Mouse (Mus musculus) kidney, postnatal 14 days (tissue): ENCODE data around the gene Samsn1.
A peak's percentile ranks its signal among the peaks of the same experiment; 100 is the strongest.

Source experiments
- DNase-seq: peaks from one replicate; pipeline ENCODE4 v3.0.0; 2022; ENCODE audit warnings: mixed read lengths

Gene Samsn1

DNA sequence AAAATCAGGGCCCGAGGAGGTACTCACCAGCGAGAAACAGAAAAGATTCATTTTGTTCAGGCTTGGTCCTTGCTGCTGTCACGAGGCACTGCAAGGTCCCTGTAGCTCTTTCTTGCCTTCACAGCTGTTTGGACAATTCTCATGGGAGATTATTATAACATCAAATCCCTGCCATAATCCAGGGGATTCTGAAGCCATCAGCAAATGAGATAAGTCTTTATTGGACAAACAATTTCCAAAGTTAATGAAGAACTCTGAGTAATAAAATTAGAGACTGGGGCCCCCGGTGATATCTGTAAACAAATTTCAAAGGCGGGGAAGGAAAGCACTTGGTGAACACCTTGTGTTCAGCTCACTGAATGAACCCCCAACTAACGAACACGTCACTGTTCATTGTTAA, at the start of gene Samsn1:
Samsn1 (minus strand) TSS at position 101 of the 400 bp plus-strand sequence.
- no peak for DNase-seq

DNA sequence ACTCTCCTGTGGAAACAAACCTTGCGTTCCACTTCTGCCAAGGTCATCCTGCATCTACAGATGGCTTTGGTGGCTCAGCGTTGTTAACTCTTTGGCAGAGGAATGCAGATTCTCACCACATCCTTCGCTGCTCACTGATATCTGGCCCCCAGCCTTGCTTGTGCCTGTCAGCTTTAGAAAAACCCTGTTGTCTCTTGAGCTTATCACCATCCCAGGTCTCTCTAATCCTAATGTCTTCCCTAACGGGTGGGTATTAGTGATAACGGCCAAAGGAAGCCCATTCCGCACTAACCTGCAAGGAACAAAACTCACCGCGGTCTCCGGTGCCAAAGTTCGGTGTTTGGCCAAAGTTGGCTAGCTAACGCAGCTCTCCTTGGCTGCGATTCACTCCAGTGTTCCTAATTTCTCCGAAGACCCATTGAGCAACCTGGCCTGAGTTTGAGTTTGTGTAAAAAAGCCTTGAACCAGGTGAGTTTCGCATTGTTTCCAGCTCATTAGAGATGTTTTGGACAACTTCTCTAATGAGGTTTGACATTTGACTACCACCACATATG, 44.1 kb upstream of the Samsn1 start:
- no peak for DNase-seq

DNA sequence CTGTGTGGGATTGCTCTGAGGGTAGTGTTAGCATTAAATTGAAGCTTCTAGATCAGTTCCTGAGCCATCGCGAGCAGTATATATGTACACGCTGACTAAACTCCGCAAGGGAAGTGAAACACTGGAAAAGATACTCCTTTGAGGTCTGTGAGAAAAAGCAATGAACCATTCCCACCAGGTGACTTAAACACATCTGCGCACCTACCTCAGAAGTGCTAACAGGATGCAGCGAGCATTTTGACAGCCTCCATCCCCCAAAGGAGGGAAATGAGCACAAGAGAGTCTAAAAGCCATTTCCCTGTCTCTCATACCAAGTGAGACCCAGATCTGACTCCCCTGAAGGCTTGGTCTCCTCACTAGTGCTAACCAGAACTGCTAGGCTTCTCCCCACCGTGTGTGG, 32.9 kb upstream of the Samsn1 start:
- DNase-seq = no peak

DNA sequence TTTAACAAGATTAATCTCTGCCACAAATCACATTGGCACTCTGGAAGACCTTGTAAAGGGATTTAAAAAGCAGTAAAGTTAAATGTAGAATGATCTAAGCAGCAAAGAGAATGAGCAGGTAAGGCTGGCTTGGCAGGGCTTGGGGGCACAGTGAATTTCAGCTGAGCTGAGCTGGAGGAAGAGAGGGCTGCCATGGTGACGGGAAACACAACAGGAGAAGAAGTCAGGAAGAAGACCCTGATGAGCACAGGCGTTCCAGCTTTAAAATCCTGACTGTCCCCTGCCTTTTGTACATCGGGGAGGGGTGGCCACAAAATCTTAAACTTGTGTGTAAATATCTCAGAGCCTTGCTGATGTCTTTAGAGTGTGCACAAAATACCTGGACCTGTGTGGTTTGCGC, 32.0 kb upstream of the Samsn1 start:
- DNase-seq = no peak

DNA sequence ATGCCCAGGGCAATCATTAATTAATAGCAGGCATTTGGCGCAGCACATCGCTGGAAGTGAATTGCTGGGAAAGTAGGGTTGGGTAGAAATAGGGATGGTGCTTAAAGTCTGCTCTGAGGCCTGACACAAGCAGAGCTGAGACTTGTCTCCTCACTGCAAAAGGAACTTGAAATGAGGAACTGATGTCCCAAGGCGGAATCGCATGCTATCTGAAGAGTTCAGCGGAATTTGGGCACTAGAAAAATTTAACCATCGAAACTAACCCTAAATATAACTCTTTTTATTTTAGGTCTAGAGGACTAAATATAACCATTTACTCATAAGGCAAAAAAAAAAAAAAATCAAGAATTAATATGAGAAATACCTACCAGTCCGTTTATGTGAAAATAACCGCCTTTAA, 31.5 kb upstream of the Samsn1 start:
- DNase-seq = no peak

DNA sequence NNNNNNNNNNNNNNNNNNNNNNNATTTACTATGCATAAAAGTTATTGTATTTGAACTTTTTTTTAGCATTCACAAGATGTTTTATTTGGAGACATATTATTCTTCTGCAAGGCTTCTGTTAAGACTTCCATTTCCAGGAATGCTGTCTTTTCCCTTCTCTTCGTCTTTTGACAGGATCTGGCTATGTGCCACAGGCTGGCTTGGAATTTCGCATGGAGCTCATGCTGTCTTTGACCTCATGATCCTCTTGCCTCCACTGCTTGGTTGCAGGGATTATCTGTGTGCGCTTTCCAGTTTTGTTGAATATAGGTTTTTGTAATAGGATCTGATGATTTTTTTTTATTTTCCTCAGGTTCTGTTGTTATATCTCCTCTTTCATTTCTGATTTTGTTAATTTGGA, 25.0 kb upstream of the Samsn1 start:
- DNase-seq = no peak

DNA sequence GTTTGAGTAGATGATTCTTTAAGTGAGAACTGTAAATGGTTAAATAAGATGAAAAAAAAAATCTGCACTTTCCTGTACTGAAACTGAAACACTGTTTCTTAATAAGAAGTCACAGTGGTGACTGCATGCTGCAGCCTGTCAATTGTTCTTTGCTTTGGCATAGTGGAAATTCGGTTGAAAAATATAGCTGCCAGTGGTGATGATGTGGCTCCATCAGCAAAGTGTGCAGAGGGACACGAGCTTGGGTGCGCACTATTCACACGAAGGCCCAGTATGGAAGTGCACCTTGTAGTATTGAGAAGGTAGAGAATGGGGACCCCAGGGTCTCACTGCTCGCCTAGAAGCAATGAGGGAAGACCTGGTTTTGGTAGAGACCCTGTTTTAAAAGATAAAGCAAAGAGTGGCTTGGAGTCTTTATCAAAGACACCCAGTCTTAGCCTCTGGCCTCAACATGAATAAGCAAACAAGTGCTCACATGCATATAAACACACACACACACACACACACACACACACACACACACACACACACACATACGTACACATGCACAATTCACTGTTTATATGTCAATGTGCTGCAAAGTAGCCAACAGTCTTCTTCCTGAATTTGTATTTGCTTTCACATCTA, 18.4 kb upstream of the Samsn1 start:
- DNase-seq = no peak

DNA sequence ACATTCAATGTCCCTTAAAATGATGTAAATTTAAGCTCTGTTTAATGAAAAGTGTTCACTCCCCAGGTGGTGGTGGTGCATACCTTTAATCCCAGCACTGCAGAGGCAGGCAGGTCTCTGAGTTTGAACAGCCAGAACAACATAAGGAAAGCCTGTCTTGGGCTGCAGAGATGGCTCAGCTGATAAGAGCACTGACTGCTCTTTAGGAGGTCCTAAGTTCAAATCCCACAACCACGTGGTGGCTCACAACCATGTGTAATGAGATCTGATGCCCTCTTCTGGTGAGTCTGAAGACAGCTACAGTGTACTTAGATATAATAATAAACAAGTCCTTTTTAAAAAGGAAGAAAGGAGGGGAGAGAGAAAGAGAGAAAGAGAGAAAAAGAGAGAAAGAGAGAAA, 2.9 kb downstream of the Samsn1 start:
- no peak for DNase-seq

DNA sequence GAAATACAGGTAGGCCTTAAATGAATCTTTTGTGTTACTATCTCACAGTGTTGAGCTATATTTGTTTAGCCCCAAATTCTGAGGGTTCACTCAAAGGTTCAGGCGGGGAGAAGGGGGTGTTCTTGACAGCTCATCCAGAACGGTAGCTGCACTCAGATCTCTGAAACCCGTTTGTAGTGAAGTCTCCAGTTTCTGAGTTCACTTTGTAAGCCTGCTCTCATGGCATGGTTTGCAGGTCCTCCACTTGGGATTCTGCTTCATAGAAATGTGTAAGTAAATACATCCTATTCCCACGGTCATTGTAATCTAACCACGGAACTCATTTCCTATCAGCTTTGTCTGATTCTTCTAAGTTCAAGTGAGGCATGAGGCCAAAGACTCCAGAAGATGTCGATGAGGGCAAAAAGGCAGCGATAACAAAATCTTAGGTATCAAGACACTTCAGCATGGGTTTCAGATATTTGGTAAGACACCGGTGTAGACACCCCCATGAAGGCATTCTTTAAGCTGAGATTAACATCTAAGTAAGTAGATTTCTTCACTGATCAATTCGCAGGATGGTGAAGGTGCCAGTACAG, 18.2 kb downstream of the Samsn1 start:
- DNase-seq = no peak

DNA sequence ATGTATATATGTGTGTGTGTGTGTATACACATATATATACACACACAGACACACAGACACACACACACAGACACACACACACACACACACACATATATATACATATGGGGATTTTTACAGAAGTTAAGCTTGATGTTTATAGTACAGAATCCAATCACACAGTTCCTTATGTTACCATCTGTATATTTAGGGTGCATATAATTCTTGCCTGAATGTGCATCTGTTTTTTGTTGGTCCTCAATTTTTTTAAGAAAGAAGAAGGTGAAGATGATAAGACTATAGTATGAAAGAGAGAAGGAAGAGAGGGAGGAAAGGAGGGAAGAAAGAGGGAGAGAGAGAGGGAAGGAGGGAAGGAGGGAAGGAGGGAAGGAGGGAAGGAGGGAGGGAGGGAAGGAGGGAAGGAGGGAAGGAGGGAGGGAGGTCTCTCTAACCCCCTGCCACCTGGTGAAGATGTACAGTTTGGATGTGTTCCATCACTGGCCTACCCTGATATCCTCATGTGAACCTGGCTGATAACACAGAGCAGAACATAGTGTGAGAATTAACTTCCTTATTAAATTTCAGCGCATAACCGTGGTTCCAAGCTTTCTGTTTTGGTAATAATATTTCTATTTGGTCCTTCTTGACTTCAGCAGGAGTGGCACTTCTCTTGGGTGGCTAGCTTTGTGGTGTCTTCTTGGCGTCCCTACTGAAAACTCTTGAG, 19.1 kb downstream of the Samsn1 start:
- DNase-seq = no peak

DNA sequence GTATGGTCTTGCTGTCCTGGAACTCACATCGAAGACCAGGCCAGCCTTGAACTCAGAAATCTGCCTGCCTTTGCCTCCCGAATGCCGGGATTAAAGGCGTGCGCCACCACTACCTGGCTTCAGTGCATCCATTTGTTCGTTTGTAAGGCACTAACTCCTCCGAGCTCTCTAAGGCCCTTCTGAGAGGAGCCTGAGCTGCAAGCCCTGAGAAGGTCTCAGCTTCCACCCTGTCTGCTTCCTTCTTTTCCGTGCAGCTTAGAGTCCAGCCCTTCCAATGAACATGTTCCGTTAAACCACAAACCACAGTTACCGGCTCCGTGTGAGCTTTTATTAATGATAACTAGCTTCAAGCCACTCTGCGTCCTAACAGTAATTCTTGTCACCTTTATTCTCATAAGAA, 19.8 kb downstream of the Samsn1 start:
- DNase-seq = no peak

DNA sequence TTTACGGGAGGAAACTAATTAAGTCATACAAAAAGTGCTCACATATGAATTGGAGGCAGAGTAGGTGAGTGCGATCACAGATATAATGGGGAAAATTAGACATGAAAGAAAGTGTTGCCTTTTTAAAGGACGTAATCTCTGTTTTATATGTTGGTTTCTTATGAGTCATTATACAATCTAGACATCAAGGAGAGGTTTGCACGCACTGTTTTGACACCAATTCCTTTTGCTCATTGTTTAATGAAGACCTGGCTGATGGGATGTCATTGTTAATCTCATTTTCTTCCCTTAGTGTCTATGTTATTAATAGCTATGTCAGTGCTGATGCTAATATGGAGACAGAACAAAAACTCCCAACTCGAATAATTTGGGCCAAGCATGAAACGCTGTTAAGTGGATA, 20.3 kb downstream of the Samsn1 start:
- DNase-seq = no peak

DNA sequence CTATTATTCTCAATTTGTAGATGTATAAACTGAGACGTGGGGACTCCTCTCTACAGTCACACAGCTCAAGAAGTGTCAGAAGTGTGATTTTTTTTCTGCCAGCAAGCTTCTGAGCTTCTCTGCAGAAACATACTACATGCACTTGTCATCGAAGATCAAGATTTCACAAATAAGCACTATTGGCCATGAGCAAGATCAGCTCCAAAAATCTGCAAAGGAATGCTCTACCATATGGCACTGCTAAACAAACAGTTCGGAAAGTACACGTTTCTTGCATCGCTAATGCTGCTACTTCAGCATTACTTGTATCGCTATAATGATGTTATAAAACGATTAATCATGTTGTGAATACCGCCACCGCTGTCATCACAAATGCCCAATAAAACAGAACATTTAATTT, 22.0 kb downstream of the Samsn1 start:
- no peak for DNase-seq

DNA sequence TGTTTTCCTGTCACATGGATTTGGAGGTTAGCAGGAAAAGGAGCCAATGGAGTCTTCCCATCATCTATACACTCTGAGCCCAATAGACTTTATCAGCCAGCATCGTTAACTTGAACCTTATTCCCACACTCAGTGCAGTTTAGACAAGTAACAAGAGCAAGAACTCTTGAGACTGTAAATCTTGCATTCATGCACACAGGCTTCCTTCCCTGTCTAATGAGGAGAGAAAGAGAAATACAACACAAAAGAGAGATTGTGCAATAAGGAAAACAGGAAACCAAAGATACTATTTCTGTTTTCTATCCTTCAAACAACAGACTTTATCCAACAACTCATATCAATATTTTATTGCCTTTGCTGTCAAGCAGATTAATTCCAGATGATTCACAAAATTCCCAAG, 31.9 kb downstream of the Samsn1 start:
- no peak for DNase-seq

DNA sequence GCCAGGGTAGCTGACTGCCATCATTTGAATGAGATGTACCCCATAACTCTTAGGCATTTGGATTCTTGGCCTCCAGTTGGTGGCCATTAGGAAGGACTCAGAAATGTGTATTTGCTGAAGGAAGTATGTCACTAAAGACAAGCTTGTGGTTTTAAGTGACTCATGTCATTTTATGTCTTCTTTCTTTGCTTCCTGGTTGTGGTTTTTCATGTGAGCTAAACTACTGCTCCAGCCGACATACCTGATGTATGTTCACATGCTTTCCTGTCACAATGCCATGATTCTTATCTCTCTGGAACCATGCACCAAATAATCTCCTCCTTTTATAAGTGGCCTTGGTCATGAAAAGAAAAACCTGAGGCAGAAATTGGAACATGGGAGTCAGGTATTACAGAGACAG, 38.2 kb downstream of the Samsn1 start:
- no peak for DNase-seq

DNA sequence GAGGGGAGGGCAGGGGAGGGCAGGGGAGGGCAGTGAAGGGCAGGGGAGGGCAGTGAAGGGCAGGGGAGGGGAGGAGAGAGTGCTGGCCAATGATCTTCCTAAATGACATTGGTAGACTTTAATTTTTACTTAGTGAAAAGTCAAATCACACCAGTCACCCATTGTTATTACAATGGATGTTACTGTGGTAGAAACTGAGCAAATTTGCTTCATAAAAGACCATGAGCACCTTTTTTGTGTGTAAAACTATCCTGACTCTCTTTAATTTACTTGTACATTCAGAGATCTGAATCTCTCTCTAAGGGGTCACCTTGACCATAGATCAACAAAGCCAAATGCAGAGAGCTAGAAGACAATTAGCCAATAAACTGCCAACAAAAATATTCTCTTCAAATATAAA, 42.7 kb downstream of the Samsn1 start:
- DNase-seq = no peak

DNA sequence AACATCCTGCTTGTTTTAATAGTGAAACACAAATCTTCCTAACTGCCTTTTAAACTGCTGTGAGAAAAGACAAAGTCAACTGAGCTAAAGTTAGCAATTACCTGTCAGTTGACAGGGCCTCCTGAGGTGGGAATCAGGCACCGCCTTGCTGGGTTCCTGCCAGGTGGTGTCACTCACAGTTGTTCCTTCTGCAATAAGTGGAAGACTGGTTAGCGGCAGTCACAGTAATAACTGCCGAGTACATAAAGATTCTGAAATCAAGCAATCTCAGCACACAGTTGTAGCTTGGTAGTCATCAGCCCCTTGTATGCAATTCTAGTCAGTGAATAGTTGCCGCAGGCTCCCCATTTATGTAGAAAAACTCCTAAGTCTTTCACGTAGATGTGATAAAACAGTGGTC, 44.3 kb downstream of the Samsn1 start:
- DNase-seq = no peak

DNA sequence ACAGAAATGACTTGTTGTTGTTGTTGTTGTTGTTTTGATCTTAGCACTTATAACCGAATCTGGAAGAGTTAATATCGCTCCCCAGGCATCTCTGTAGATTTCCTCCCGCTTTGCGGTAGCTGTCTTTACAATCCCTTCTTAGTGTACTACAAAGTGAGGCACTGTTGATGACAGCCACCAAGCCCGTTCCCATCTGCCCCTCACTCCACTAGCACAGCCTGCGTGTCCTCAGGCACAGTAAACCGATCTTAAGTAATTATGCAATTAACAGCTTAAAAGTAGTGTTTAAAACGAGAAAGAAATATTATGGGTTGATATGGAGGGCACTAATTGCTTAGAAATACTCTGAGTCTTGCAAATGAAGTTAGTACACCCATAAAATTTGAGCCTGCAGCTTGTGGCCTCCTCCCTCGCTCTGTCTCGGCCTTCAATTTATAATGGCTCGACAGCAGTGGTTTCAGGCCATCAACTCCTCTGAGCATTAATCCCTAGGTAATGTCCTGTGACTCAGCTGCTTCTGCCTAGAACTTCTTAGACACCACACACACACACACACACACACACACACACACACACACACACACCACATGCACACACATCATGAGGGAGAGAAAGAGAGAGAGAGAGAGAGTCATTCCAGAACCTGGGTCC, 46.3 kb downstream of the Samsn1 start:
- DNase-seq = no peak

DNA sequence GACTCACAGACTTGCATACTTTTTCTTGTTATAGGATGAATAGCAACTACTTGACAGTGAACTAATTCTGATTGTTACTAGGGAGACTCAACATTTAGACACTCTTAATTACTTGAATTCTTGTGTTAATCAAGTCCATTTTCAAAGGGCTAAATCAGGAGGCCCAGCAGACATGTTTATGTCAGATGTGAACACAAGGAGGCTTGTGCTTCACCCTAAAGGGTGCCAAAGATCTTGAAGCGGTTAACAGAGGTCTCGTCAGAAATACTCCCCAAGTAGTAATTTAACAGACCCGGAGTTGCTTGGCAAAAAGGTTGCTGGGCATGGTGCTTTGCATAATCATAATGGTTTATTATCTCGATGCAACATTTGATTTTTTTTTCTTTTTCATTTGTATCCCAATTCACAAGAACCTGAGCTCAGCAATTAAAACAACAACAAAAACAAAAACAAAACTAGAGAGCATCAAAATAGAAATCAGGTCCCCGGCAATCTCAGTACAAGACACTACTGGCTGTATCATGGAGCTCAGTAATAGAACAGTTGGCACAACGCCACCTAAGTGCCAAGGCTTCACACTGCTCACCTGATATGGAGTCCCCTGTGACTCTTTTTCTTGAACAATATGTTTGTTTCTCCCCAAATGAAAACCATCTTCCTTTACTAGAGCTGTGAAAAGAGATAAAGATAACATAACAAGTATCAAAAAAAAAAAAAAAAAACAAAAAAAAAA, 51.6 kb downstream of the Samsn1 start:
- no peak for DNase-seq

DNA sequence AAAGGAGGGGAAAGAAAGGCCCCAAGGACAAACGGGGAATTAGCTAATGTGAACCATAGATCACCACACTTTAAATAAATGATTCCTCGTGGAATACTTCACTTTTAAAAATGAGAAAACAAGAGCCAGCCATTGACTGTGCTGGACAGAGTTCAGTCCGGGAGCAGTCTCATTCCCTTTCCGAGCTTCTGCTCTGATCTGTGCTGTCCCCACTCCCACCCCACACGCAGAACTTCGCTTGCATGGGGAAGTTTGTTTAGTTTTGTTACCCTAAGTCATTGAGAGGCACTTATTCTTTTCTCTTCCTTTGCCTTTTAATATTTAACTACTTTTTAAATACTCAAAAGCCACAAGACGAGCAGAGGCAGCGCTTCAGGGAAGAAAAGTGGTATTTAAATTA, 60.1 kb downstream of the Samsn1 start:
- DNase-seq = no peak

DNA sequence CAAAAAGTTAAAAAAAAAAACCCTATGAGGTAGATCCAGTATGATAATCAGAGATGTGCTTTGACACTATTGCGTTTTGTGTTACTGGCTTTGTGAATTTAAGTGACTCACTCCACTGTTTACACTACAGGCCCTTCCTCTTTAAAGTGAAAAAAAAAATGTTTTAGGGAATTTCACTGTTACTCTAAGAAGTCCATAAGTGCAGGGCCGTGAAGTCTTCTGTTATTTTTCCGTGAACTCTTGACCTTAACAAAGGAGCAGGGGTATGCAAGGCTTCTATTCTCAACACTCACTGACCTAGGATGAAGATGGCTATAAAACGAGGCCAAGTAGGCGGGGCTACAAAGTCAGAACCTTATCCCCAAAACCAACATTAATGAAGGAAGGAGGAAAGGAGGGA, 60.6 kb downstream of the Samsn1 start:
- no peak for DNase-seq

DNA sequence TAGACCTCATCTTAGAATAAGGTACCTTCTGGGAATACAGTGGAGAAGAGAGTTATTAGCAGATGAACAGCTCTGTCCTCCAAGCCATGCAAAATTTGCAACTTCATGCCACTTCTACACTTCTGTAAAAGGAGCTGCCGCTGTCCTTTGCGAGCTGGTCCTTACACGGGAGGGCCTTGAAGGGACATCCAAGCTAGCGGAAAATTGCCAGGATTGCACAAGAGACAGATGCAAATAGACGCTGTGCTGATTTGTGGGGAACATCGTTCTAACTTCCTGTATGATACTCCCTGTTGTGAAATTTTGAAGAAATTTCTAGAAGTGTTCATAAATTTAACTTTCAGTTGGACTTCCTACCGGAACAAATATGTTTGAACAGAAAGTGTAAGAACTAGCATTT, 61.0 kb downstream of the Samsn1 start:
- DNase-seq = peak; percentile 6

DNA sequence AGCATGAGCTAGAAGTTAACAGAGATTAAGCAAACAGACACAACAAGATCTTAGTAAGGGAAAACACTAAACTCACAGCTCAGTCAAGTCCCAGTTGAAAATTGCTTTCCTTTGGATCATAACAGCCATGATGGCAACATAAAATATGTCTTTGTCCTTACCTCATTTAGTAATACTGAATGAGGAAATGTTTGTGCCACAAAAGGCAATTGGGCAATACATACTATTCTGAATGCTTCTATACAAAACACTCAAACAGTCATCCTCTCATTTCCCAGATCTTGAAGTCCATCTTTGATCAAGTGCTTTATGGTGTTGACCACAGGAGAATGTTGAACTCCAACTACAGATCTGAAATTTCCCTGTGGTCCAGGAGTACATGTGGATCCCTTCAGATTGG, 88.7 kb downstream of the Samsn1 start:
- no peak for DNase-seq
